Mouse (Mus musculus) intestine, postnatal 0 days (tissue): ENCODE results near the gene Asb3. TPM values are rescaled to one million over a fixed set of nuclear protein-coding genes. Genes with fewer than 3 reads are reported as not detected.

ENCODE experiments used
- ATAC-seq: fragments of 200-750 bp; cut with Nextera tagmentation; 2 replicates; pipeline ENCODE4 v1.8.0; 2017; ENCODE audit warnings: mild to moderate bottlenecking, moderate TSS enrichment, moderate library complexity
- H3K27ac ChIP-seq: fragments of 300-500 bp; sonication (generic); 2 replicates; pipeline ENCODE4 v1.5.1; 2014; ENCODE audit warnings: mild to moderate bottlenecking, low read depth, low read length, moderate library complexity
- H3K27me3 ChIP-seq: fragments of 300-500 bp; sonication (generic); replicated peaks from 2 replicates; pipeline ENCODE4 v1.6.1; 2014; ENCODE audit warnings: low read length, mixed read lengths; ENCODE audit not compliant: control insufficient read depth, insufficient read depth
- H3K36me3 ChIP-seq: fragments of 300-500 bp; sonication (generic); 2 replicates; pipeline ENCODE4 v1.6.1; 2014; ENCODE audit warnings: mild to moderate bottlenecking, moderate library complexity; ENCODE audit not compliant: control insufficient read depth, insufficient read depth
- H3K4me1 ChIP-seq: fragments of 300-500 bp; sonication (generic); replicated peaks from 2 replicates; pipeline ENCODE4 v1.6.1; 2014; ENCODE audit warnings: antibody characterized with exemption, low read length, mixed read lengths; ENCODE audit not compliant: control insufficient read depth, insufficient read depth
- H3K4me2 ChIP-seq: fragments of 300-500 bp; sonication (generic); replicated peaks from 2 replicates; pipeline ENCODE4 v1.6.1; 2014; ENCODE audit warnings: low read depth, mild to moderate bottlenecking, moderate library complexity
- H3K4me3 ChIP-seq: fragments of 300-500 bp; sonication (generic); 2 replicates; pipeline ENCODE4 v1.5.1; 2014; ENCODE audit warnings: low read depth, low read length
- H3K9ac ChIP-seq: fragments of 300-500 bp; sonication (generic); 2 replicates; pipeline ENCODE4 v1.6.1; 2014; ENCODE audit warnings: mild to moderate bottlenecking, low read depth, low read length
- H3K9me3 ChIP-seq: fragments of 300-500 bp; sonication (generic); 2 replicates; pipeline ENCODE4 v1.6.1; 2016; ENCODE audit warnings: mixed run types; ENCODE audit not compliant: control insufficient read depth
- CTCF ChIP-seq: sonication (generic); IDR thresholded peaks from 2 replicates; pipeline ENCODE4 v1.5.1; 2016; ENCODE audit warnings: low read depth, mild to moderate bottlenecking, control low read depth, antibody characterized with exemption, moderate library complexity
- WGBS: fragments of 180-500 bp; shearing (Covaris S2); extraction: QIAGEN DNeasy Blood & Tissue Kit; methylation state at CpG from one replicate; pipeline ENCODE4 v1.1.7; 2014; 5-methylcytosine and 5-hydroxymethylcytosine counted together
- polyA plus RNA-seq: library from polyadenylated mRNA; unstranded; fragments of >200 nt; fragmentation: Nextera tagmentation; extraction: Ambion mirVana; gene quantifications from 2 replicates; pipeline ENCODE4 v1.2.1, GENCODE M21; 2015

The Asb3 gene
- polyA plus RNA-seq, 1 experiment from 2014 or later = 11.1 TPM

GRCm38 (mm10) chr11:30952829-30953228 lies 67.6 kb downstream of the Asb3 start:
- no peaks in the 10 kb centered on the region for H3K4me1 ChIP-seq
- H3K36me3 ChIP-seq = peaks cover 26% of the 10 kb centered on the region; the same call in 1 of the 2 replicates
- H3K27me3 ChIP-seq = no peaks in the 10 kb centered on the region
- H3K27ac ChIP-seq = no peak overlapping the region
- no peaks in the 10 kb centered on the region for H3K9me3 ChIP-seq
- 25% methylated on average over 5 of the region's 5 CpGs for WGBS
- H3K4me2 ChIP-seq = peak overlapping the region; percentile 80
- no peak for ATAC-seq
- peak overlapping the region; percentile 72; the same call in 1 of the 2 replicates for H3K9ac ChIP-seq
- peak overlapping the region; percentile 70; the same call in 1 of the 2 replicates for H3K4me3 ChIP-seq
- no peak for TF ChIP-seq CTCF

DNA sequence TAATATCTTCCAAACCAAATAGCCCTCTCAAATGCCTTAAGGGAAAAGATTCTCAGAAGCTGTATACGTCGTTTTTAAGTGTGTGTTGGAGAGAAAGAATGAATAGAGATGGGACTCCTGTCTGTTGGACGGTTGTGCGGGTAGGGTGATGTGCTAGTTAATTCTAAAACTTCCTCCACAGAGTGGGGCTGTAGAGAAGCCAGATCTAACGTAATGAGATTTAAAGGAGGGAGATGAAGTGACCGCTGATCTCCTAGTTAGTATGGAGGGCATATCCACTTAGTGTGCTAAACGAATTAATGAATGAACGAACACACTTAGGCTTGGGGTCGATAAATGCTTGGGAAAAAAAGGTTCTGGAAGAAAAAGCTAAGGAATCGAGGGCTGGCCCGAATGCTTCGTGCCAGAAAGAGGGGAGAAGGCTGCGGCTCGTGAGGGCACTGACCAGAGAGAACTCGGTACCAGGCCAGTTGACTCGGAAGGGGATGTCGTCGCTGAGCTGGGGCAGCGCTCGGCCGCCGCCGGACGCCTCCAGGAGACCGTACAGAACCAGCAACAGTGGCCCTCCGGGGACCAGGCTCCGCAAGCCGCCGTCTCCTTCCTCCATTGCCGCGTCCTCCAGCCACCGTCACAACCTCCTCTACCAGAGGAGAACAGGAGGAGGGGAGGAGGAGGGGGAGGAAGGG lies 68.4 kb downstream of the Asb3 start:
- Histone ChIP-seq H3K27me3 (no peaks in the 10 kb centered on the region), H3K9me3 (no peaks in the 10 kb centered on the region), H3K36me3 (peaks cover 20% of the 10 kb centered on the region; the same call in 1 of the 2 replicates), H3K27ac (peak overlapping the region; percentile 68; the same call in 1 of the 2 replicates), H3K4me1 (no peaks in the 10 kb centered on the region), H3K4me3 (peak overlapping the region; percentile 70), H3K9ac (peak overlapping the region; percentile 72), H3K4me2 (peak overlapping the region; percentile 80)
- ATAC-seq = peak; percentile 81
- peak; percentile 34; the same call in 1 of the 2 replicates for TF ChIP-seq CTCF
- WGBS = under 1% methylated on average over 24 of the region's 32 CpGs

GRCm38 (mm10) chr11:30954279-30954725 lies 69.1 kb downstream of the Asb3 start, which contains the start of gene Erlec1:
Gene Erlec1, minus strand, starts transcription at chr11:30954335.
- Histone ChIP-seq H3K4me3 (peak within 1 kb of the TSS; percentile 70), H3K27me3 (no peaks in the 10 kb centered on the region), H3K36me3 (peaks cover 13% of the 10 kb centered on the region; the same call in 1 of the 2 replicates), H3K9me3 (no peaks in the 10 kb centered on the region), H3K9ac (peak within 1 kb of the TSS; percentile 72), H3K4me1 (no peaks in the 10 kb centered on the region), H3K4me2 (peak within 1 kb of the TSS; percentile 80), H3K27ac (peak within 1 kb of the TSS; percentile 74)
- peak; percentile 99 for ATAC-seq
- under 1% methylated on average over 40 of the region's 40 CpGs for WGBS
- peak; percentile 50 for TF ChIP-seq CTCF

DNA sequence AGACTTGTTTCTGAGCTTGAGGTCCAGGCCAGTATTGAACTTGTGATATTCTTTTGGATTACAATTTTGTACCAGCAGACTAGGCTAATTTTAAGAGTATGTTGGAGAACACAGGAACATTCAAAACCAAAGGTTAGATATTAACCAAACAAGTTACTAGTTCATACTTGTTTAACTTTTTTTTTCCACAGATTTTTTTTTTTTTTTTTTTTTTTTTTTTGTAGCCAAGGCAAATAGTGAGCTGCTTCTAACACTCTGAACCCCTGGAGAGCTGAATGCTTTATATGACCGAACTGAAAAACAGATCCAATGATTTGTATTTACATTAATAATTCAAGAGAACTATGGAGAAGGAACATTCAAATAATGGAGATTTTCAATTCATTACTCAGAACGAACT lies 100.0 kb downstream of the Asb3 start:
- Histone ChIP-seq H3K9me3 (no peaks in the 10 kb centered on the region), H3K27me3 (no peaks in the 10 kb centered on the region), H3K4me1 (no peaks in the 10 kb centered on the region), H3K4me2 (peak overlapping the region; percentile 80), H3K9ac (no peak overlapping the region), H3K36me3 (no peaks in the 10 kb centered on the region), H3K27ac (no peak overlapping the region), H3K4me3 (peak overlapping the region; percentile 56; the same call in 1 of the 2 replicates)
- TF ChIP-seq CTCF = no peak
- 41% methylated on average over 2 of the region's 2 CpGs for WGBS
- no peak for ATAC-seq

DNA sequence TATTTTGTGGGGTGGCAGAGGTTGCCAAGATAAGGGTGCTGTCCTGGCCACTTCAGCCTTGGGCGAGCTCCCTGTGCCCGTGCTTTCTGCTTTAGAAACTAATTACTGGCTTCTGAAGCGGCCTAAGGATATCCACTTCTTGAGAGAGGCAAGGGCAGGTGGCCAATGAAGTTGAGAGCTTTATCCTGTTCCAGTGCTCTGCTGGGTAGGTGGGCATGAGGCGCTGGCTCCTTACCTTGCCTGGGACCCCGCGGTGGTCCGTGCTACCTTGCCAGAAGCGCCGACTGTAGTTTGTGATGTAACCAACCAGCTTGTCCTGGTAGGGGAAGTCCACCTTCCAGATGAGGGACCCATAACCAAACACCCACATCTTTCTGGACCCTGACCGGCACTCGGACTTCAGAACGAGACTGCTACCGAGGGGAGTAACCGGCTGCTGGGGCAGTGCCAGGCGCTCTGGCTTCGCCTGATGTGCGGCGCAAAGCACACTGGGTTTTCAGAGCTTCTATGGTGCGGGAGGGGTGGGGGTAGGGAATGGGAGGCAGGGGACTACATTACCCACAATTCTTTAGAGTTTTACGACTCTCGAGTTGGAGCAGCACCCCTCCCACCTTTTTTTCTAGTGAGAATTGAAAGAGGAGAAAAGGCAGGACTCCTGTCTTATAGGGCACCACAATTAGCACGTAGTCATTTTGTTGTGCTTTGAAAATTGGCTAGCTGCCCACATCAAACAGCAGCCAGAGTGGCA lies 100.8 kb downstream of the Asb3 start, which contains the start of gene Chac2:
Chac2 (minus strand) TSS at position 474 of the 748 bp plus-strand sequence.
- H3K4me2 ChIP-seq = peak within 1 kb of the TSS; percentile 80
- H3K36me3 ChIP-seq = no peaks in the 10 kb centered on the region
- WGBS = 2% methylated on average over 22 of the region's 22 CpGs
- H3K27ac ChIP-seq = peak within 1 kb of the TSS; percentile 68
- peak; percentile 98 for ATAC-seq
- peak within 1 kb of the TSS; percentile 56 for H3K4me3 ChIP-seq
- no peaks in the 10 kb centered on the region for H3K4me1 ChIP-seq
- no peaks in the 10 kb centered on the region for H3K9me3 ChIP-seq
- no peak for TF ChIP-seq CTCF
- H3K9ac ChIP-seq = peak within 1 kb of the TSS; percentile 67
- H3K27me3 ChIP-seq = no peaks in the 10 kb centered on the region

DNA sequence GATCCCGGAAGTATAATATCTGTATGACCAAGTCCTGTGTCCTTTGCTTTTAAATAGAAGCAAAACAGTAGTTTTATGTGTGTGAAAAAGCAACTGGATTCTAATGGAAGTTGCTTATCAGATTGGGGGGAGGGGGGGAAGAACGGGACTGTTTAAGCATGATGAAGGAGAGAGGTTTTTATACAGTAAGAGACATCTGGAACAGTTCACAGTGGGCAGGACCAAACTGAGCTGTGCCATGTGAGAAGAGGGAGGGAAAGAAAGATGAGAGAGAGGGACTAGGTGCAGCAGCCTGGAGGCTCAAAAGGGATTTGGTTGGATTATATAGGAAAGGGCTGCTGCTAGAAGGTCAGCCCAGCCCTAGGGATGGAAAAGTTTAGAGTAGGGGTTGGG lies 101.4 kb downstream of the Asb3 start:
- Histone ChIP-seq H3K4me2 (peak overlapping the region; percentile 80), H3K4me1 (no peaks in the 10 kb centered on the region), H3K9ac (peak overlapping the region; percentile 67), H3K9me3 (no peaks in the 10 kb centered on the region), H3K27ac (peak overlapping the region; percentile 68; the same call in 1 of the 2 replicates), H3K27me3 (no peaks in the 10 kb centered on the region), H3K36me3 (no peaks in the 10 kb centered on the region), H3K4me3 (peak overlapping the region; percentile 56)
- ATAC-seq = peak; percentile 73
- no peak for TF ChIP-seq CTCF
- WGBS = 4% methylated on average over 2 of the region's 2 CpGs
